Mouse (Mus musculus) liver, embryonic 13.5 days (tissue): Measurements from ENCODE around the gene Ceacam19. TPM values are rescaled to one million over a fixed set of nuclear protein-coding genes. Genes with fewer than 3 reads are reported as not detected.

Experiments used
- ATAC-seq: fragments of 200-750 bp; cut with Nextera tagmentation; 2 replicates; pipeline ENCODE4 v1.8.0; 2017; ENCODE audit warnings: low read depth, mild to moderate bottlenecking, moderate number of reproducible peaks, moderate library complexity
- DNase-seq: peaks from one replicate; pipeline ENCODE4 v3.0.0; 2022
- H3K27ac ChIP-seq: fragments of 300-500 bp; sonication (generic); 2 replicates; pipeline ENCODE4 v1.5.1; 2015; ENCODE audit warnings: moderate library complexity, mild to moderate bottlenecking, inconsistent platforms
- H3K27me3 ChIP-seq: fragments of 300-500 bp; sonication (generic); 2 replicates; pipeline ENCODE4 v1.6.1; 2015; ENCODE audit warnings: mild to moderate bottlenecking, inconsistent platforms
- H3K36me3 ChIP-seq: fragments of 300-500 bp; sonication (generic); 2 replicates; pipeline ENCODE4 v1.6.1; 2015; ENCODE audit warnings: mild to moderate bottlenecking, inconsistent platforms
- H3K4me1 ChIP-seq: fragments of 300-500 bp; sonication (generic); replicated peaks from 2 replicates; pipeline ENCODE4 v1.6.1; 2015; ENCODE audit warnings: inconsistent platforms
- H3K4me2 ChIP-seq: fragments of 300-500 bp; sonication (generic); 2 replicates; pipeline ENCODE4 v1.6.1; 2015; ENCODE audit warnings: inconsistent platforms, mild to moderate bottlenecking, moderate library complexity
- H3K4me3 ChIP-seq: fragments of 300-500 bp; sonication (generic); replicated peaks from 2 replicates; pipeline ENCODE4 v1.5.1; 2015; ENCODE audit warnings: mild to moderate bottlenecking, inconsistent platforms
- H3K9ac ChIP-seq: fragments of 300-500 bp; sonication (generic); 2 replicates; pipeline ENCODE4 v1.6.1; 2015; ENCODE audit warnings: mild to moderate bottlenecking, inconsistent platforms
- H3K9me3 ChIP-seq: fragments of 300-500 bp; sonication (generic); replicated peaks from 2 replicates; pipeline ENCODE4 v1.6.1; 2016; ENCODE audit warnings: inconsistent platforms
- WGBS: fragments of 180-500 bp; shearing (Covaris S2); methylation state at CpG from one replicate; pipeline ENCODE4 v1.1.7; 2015; ENCODE audit not compliant: insufficient replicate concordance; 5-methylcytosine and 5-hydroxymethylcytosine counted together
- polyA plus RNA-seq: library from polyadenylated mRNA; unstranded; fragments of >200 nt; fragmentation: Nextera tagmentation; extraction: Ambion mirVana; gene quantifications from 2 replicates; pipeline ENCODE4 v1.2.1, GENCODE M21; 2015

Gene Ceacam19
- polyA plus RNA-seq, 1 experiment from 2014 or later, result not detected

- H3K36me3 ChIP-seq, result no peaks in the 10 kb centered on the region
- DNase-seq (no peak), ATAC-seq (no peak)
- H3K4me1 ChIP-seq, result peaks cover 7% of the 10 kb centered on the region
- WGBS, result 21% methylated on average over 11 of the region's 15 CpGs
- no peaks in the 10 kb centered on the region for H3K27me3 ChIP-seq
- H3K9ac ChIP-seq, result no peak overlapping the region
- no peaks in the 10 kb centered on the region for H3K9me3 ChIP-seq
- H3K4me2 ChIP-seq, result no peak overlapping the region
- H3K27ac ChIP-seq, result no peak overlapping the region
- H3K4me3 ChIP-seq, result no peak overlapping the region
Measured at GRCm38 (mm10) chr7:19923797-19924196, 36.0 kb upstream of the Ceacam19 start.

GRCm38 (mm10) chr7:19923354-19923753, 35.6 kb upstream of the Ceacam19 start:
- Histone ChIP-seq H3K27ac (no peak overlapping the region), H3K9me3 (no peaks in the 10 kb centered on the region), H3K36me3 (no peaks in the 10 kb centered on the region), H3K9ac (no peak overlapping the region), H3K4me1 (peaks cover 7% of the 10 kb centered on the region), H3K4me3 (no peak overlapping the region), H3K27me3 (no peaks in the 10 kb centered on the region), H3K4me2 (no peak overlapping the region)
- no peak for ATAC-seq
- 22% methylated on average over 2 of the region's 2 CpGs for WGBS
- DNase-seq, result no peak

DNA sequence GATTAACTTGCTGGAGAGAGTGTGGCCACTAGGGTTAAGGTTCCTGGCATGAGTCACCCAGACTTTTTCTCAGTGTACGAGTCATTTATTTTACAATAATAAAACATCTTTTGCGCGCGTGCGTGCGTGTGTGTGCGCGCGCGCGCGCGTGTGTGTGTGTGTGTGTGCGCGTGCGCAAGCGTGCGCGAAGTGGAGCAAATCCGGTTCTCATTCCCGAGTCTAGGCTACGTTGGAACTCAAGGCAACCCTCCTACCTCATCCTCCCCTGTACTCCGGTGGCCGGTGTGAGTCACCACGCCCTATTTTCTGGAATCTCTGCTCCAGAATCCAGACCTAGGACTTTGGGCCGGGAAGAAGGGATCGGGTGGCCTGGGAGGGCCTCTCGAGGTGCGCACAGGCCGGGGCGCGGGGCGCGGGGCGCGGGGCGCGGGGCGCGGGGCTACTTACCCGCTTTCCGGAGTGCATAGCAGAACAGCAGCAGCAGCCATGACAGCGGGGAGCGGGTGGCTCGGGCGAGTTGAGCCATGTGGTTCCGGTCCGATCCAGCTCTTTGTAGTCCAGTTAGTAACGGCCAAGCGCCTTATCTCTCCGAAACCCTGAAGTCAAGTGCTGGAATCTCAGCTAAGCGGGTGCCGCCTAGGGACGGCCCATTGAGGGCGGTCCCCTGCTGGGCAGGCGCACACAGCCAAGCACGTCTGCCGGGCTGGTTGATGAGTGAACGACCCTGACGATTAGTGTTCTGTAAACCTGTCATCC, 32.9 kb upstream of the Ceacam19 start, which contains the start of gene Pvr:
Gene Pvr (minus strand): TSS at position 655 of the 756 bp plus-strand sequence.
- peaks cover 7% of the 10 kb centered on the region for H3K4me1 ChIP-seq
- peak within 1 kb of the TSS; percentile 63 for H3K4me3 ChIP-seq
- H3K9me3 ChIP-seq, result no peaks in the 10 kb centered on the region
- H3K27ac ChIP-seq, result no peak within 1 kb of the TSS
- peak; percentile 81 for ATAC-seq
- peak within 1 kb of the TSS; percentile 59 for H3K9ac ChIP-seq
- H3K36me3 ChIP-seq, result 0 out of 2 replicates have a peak, but pooled peaks cover 11% of the 10 kb centered on the region
- no peaks in the 10 kb centered on the region for H3K27me3 ChIP-seq
- WGBS, result under 1% methylated on average over 60 of the region's 60 CpGs
- H3K4me2 ChIP-seq, result peak within 1 kb of the TSS; percentile 70
- DNase-seq, result no peak

DNA sequence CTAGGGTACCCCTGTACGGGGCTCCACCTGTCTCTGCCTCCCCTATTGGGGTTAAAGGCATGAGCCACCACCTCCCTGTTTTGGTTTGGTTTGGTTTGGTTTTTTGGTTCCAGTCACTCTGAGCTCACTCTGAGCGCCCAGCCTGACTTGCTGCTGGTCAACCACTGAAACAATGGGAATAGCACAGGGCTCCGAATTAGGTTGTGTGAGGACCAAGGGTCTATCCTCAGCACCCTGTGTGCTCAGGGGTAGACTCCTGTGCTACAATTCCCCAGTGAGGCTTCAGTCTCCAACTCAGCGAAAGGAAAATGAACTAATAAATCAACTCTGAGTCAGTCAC, 32.4 kb upstream of the Ceacam19 start:
- Histone ChIP-seq H3K4me2 (peak overlapping the region; percentile 70), H3K9me3 (no peaks in the 10 kb centered on the region), H3K36me3 (0 out of 2 replicates have a peak, but pooled peaks cover 14% of the 10 kb centered on the region), H3K27ac (no peak overlapping the region), H3K4me3 (peak overlapping the region; percentile 63), H3K9ac (peak overlapping the region; percentile 59; the same call in 1 of the 2 replicates), H3K27me3 (no peaks in the 10 kb centered on the region), H3K4me1 (peaks cover 7% of the 10 kb centered on the region)
- DNase-seq, result no peak
- no peak for ATAC-seq
- WGBS, result 20% methylated on average over 4 of the region's 4 CpGs

GRCm38 (mm10) chr7:19914558-19914957, 26.8 kb upstream of the Ceacam19 start:
- DNase-seq, result no peak
- H3K4me3 ChIP-seq, result no peak overlapping the region
- H3K27ac ChIP-seq, result no peak overlapping the region
- no peaks in the 10 kb centered on the region for H3K4me1 ChIP-seq
- WGBS, result 73% methylated on average over 7 of the region's 7 CpGs
- H3K9ac ChIP-seq, result no peak overlapping the region
- H3K9me3 ChIP-seq, result no peaks in the 10 kb centered on the region
- ATAC-seq, result no peak
- 0 out of 2 replicates have a peak, but pooled peaks cover 14% of the 10 kb centered on the region for H3K36me3 ChIP-seq
- H3K27me3 ChIP-seq, result no peaks in the 10 kb centered on the region
- no peak overlapping the region for H3K4me2 ChIP-seq

- DNase-seq, result no peak
- H3K27me3 ChIP-seq, result no peaks in the 10 kb centered on the region
- no peak overlapping the region for H3K4me2 ChIP-seq
- H3K9ac ChIP-seq, result no peak overlapping the region
- H3K36me3 ChIP-seq, result peaks cover 20% of the 10 kb centered on the region
- ATAC-seq, result no peak
- H3K27ac ChIP-seq, result no peak overlapping the region
- H3K9me3 ChIP-seq, result no peaks in the 10 kb centered on the region
- H3K4me3 ChIP-seq, result no peak overlapping the region
- no peaks in the 10 kb centered on the region for H3K4me1 ChIP-seq
- WGBS, result 75% methylated on average over 23 of the region's 23 CpGs
Measured at GRCm38 (mm10) chr7:19911695-19912524, 24.1 kb upstream of the Ceacam19 start.

DNA sequence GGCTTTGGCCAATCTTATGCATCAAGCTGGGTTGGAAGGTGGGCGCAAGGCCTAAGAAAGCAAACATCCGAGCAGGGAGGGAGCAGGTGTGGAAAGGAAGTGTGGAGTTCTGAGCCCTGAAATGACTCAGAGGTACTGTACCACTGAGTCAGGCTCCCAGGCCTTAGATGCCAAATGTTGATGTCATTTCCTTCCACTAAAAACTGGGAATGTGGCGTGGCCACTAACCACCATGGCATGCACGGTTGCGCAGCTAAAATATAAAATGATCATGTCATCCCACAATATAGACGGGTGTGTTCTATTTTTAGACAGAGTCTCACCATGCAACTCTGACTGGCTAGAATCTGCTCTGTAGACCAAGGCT, 23.5 kb upstream of the Ceacam19 start:
- H3K4me3 ChIP-seq, result no peak overlapping the region
- no peak overlapping the region for H3K4me2 ChIP-seq
- H3K27ac ChIP-seq, result no peak overlapping the region
- H3K4me1 ChIP-seq, result no peaks in the 10 kb centered on the region
- WGBS, result 71% methylated on average over 6 of the region's 6 CpGs
- no peak overlapping the region for H3K9ac ChIP-seq
- ATAC-seq (no peak), DNase-seq (no peak)
- no peaks in the 10 kb centered on the region for H3K9me3 ChIP-seq
- H3K36me3 ChIP-seq, result peaks cover 21% of the 10 kb centered on the region
- H3K27me3 ChIP-seq, result no peaks in the 10 kb centered on the region

DNA sequence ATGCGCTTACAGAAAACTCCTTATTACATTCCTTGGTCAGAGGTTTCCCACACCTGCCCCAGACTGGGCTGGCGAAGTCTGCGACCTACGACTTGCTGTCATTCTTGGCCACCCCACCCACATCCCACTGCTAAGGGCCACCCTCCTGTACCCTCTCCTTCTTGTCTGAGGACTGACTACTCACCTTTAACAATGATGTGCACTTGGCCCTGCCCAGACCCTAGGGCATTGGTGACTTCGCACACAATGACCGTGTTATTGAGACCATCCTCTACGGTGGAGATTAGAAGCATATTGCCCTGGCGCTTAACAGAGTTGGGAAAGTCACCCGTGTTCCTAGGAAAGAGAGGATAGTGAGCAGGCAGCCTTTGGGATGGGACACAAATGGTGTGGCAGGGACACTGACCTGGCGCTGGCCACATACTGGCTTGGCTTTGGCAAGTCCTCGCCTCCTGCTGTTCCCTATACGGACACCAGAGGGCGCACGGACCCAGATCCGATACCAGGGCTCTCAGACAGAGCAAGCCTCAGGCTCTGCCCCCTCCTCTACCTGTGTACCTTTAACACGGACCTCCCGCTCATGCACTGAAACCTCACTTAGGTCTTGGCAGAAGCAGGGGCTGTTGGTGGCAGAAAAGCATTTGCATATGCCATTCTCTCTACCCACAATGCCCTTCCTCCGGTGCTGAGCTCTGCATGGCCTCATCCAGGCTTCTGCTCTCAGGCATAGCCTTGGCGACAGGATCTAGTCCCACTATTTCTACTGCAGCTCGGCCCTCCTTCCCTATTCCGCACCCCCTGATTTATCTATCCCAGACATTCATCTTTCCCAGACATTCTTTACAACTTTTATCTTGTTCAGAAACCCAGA, 22.9 kb upstream of the Ceacam19 start:
- WGBS, result 44% methylated on average over 21 of the region's 21 CpGs
- no peak overlapping the region for H3K9ac ChIP-seq
- no peaks in the 10 kb centered on the region for H3K27me3 ChIP-seq
- peak; percentile 12 for DNase-seq
- ATAC-seq, result peak; percentile 34; the same call in 1 of the 2 replicates
- no peaks in the 10 kb centered on the region for H3K9me3 ChIP-seq
- H3K4me2 ChIP-seq, result no peak overlapping the region
- H3K36me3 ChIP-seq, result peaks cover 15% of the 10 kb centered on the region
- H3K4me3 ChIP-seq, result no peak overlapping the region
- no peak overlapping the region for H3K27ac ChIP-seq
- no peaks in the 10 kb centered on the region for H3K4me1 ChIP-seq

DNA sequence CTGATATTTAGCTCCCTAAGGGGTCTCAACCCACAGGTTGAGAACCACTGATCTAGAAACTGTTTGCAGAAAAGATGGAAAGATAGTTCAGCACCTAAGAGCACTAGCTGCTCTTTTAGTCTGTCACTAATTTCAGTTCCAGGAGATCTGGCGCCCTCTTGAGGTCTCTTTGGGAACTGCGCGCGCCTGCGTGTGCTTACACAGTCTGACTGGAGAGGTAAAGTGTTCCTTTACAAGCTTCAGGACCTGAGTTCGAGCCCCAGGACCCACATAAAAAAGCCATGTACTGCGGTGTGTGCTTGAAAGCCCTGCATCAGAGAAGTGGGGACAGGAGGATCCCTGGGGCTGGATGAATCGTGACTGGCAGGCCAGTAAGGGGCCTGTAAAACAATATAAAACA, 2.1 kb upstream of the Ceacam19 start:
- H3K9ac ChIP-seq, result no peak overlapping the region
- DNase-seq (no peak), ATAC-seq (no peak)
- no peaks in the 10 kb centered on the region for H3K9me3 ChIP-seq
- H3K4me1 ChIP-seq, result no peaks in the 10 kb centered on the region
- no peaks in the 10 kb centered on the region for H3K27me3 ChIP-seq
- no peak overlapping the region for H3K27ac ChIP-seq
- 23% methylated on average over 8 of the region's 8 CpGs for WGBS
- H3K4me3 ChIP-seq, result no peak overlapping the region
- no peak overlapping the region for H3K4me2 ChIP-seq
- H3K36me3 ChIP-seq, result no peaks in the 10 kb centered on the region

GRCm38 (mm10) chr7:19880754-19881153, 7.0 kb downstream of the Ceacam19 start:
- no peak overlapping the region for H3K9ac ChIP-seq
- H3K9me3 ChIP-seq, result no peaks in the 10 kb centered on the region
- H3K4me2 ChIP-seq, result no peak overlapping the region
- no peak overlapping the region for H3K27ac ChIP-seq
- H3K4me3 ChIP-seq, result no peak overlapping the region
- WGBS, result 62% methylated on average over 8 of the region's 8 CpGs
- H3K27me3 ChIP-seq, result no peaks in the 10 kb centered on the region
- H3K4me1 ChIP-seq, result peaks cover 15% of the 10 kb centered on the region
- no peak for ATAC-seq
- no peaks in the 10 kb centered on the region for H3K36me3 ChIP-seq
- no peak for DNase-seq
